Mouse (Mus musculus): ENCODE data around the gene Psg17. TPM values are rescaled to one million over a fixed set of nuclear protein-coding genes. Genes with fewer than 3 reads are reported as not detected.

The Psg17 gene
- 0.43 TPM for polyA plus RNA-seq (2014; fragmentation: Illumina TruSeq; extraction: RNeasy Lipid Tissue Mini Kit (QIAGEN cat#74804))

DNA sequence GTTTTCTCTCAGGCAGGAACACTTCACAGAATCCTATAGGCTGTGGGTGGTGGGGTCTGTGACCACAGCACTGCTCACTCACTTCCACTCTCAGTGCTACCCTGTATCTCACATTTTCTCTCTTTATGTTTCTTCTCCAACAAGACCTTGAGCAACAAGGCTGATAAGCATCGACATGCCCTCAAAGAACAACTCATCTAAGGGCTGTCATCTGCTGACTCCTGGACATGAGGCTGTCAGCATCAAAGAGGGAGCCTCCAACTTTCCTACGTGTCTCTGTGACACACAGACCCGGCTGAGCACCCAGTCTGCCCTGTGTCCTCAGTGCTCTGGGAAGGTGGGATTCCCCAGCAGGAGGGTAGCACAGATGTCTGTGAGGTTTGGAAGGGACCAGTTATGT is at the start of gene Psg17:
Psg17 (minus strand) TSS at position 101 of the 400 bp plus-strand sequence.

DNA sequence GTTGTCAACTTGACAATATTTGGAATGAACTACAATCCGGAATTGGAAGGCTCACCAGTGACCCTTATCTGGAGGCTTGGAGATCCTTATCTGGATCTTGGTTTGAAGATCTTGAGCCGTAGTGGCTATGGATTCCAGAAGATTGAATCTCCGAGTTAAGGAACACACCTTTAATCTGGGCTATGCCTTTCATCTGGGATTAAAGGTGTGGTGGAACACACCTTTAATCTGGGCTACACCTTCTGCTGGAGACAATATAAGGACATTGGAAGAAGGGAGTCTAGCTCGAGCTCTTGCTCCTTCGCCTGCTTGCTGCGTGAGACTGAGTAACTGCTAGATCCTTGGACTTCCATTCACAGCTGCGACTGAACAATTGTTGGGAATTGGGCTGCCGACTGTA is 49.6 kb upstream of the Psg17 start, which contains the start of gene Pglyrp1:
Pglyrp1 (plus strand) TSS at position 301 of the 400 bp plus-strand sequence.

DNA sequence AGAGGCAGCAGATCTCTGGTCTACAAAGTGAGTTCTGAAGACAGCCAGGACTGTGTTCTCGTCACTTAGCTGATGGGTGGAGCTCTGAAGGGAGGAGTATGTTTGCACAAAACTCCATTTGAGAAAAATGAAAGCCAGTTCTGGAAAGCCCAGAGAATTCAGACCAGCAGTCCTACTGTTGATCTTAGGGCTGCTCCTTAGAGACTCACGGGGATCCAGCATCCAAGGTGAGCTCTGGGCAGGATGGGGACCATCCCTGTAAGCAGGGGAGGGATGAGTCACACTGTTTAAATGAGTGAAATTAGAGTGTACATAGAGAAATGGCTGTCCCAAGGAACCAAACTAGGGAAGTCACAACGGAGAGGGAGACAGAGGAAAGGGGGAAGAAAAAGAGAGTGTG is 18.5 kb upstream of the Psg17 start, which contains the start of gene Mill2:
Mill2 (plus strand) TSS at position 102 of the 400 bp plus-strand sequence.

DNA sequence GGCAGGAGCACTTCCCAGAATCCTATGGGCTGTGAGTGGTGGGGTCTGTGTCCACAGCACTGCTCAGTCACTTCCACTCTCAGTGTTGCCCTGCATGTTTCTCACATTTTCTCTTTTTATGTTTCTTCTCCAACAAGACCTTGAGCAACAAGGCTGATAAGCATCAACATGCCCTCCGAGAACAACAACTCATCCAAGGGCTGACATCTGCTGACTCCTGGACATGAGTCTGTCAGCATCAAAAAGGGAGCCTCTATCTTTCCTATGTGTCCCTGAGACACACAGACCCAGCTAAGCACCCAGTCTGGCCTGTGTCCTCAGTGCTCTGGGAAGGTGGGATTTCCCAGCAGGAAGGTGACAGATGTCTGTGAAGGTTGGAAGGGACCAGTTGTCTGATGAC is 23.0 kb downstream of the Psg17 start, which contains the start of gene Psg19:
Psg19 (minus strand) TSS at position 101 of the 400 bp plus-strand sequence.

Other genes starting within 250 kb of the Psg17 start
- not detected for gene Psg23, start 205.1 kb downstream of the Psg17 start, polyA plus RNA-seq (2014; fragmentation: Illumina TruSeq; extraction: RNeasy Lipid Tissue Mini Kit (QIAGEN cat#74804))
- not detected for gene Psg21, start 164.9 kb downstream of the Psg17 start, polyA plus RNA-seq (2014; fragmentation: Illumina TruSeq; extraction: RNeasy Lipid Tissue Mini Kit (QIAGEN cat#74804))
- not detected for gene Psg20, start 135.4 kb downstream of the Psg17 start, polyA plus RNA-seq (2014; fragmentation: Illumina TruSeq; extraction: RNeasy Lipid Tissue Mini Kit (QIAGEN cat#74804))
- not detected for gene Psg22, start 103.5 kb downstream of the Psg17 start, polyA plus RNA-seq (2014; fragmentation: Illumina TruSeq; extraction: RNeasy Lipid Tissue Mini Kit (QIAGEN cat#74804))
- gene Psg19, start 23.1 kb downstream of the Psg17 start, polyA plus RNA-seq (2014; fragmentation: Illumina TruSeq; extraction: RNeasy Lipid Tissue Mini Kit (QIAGEN cat#74804)) = not detected
- gene Mill2, start 18.4 kb upstream of the Psg17 start, polyA plus RNA-seq (2014; fragmentation: Illumina TruSeq; extraction: RNeasy Lipid Tissue Mini Kit (QIAGEN cat#74804)) = 9.1 TPM
- gene Pglyrp1, start 49.7 kb upstream of the Psg17 start, polyA plus RNA-seq (2014; fragmentation: Illumina TruSeq; extraction: RNeasy Lipid Tissue Mini Kit (QIAGEN cat#74804)) = not detected
- 2.3 TPM for gene Ccdc61, start 88.8 kb upstream of the Psg17 start, polyA plus RNA-seq (2014; fragmentation: Illumina TruSeq; extraction: RNeasy Lipid Tissue Mini Kit (QIAGEN cat#74804))
- gene Nova2, start 104.3 kb upstream of the Psg17 start, polyA plus RNA-seq (2014; fragmentation: Illumina TruSeq; extraction: RNeasy Lipid Tissue Mini Kit (QIAGEN cat#74804)) = 0.34 TPM
- gene Nanos2, start 165.8 kb upstream of the Psg17 start, polyA plus RNA-seq (2014; fragmentation: Illumina TruSeq; extraction: RNeasy Lipid Tissue Mini Kit (QIAGEN cat#74804)) = 0.48 TPM
- gene Mypop, start 169.6 kb upstream of the Psg17 start, polyA plus RNA-seq (2014; fragmentation: Illumina TruSeq; extraction: RNeasy Lipid Tissue Mini Kit (QIAGEN cat#74804)) = 0.46 TPM
- gene Irf2bp1, start 182.4 kb upstream of the Psg17 start, polyA plus RNA-seq (2014; fragmentation: Illumina TruSeq; extraction: RNeasy Lipid Tissue Mini Kit (QIAGEN cat#74804)) = 1.9 TPM
- gene Foxa3, start 201.9 kb upstream of the Psg17 start, polyA plus RNA-seq (2014; fragmentation: Illumina TruSeq; extraction: RNeasy Lipid Tissue Mini Kit (QIAGEN cat#74804)) = 1.7 TPM
- 5.5 TPM for gene Sympk, start 202.8 kb upstream of the Psg17 start, polyA plus RNA-seq (2014; fragmentation: Illumina TruSeq; extraction: RNeasy Lipid Tissue Mini Kit (QIAGEN cat#74804))
- gene Rsph6a, start 233.1 kb upstream of the Psg17 start, polyA plus RNA-seq (2014; fragmentation: Illumina TruSeq; extraction: RNeasy Lipid Tissue Mini Kit (QIAGEN cat#74804)) = not detected

Measured in ovary, adult 10 weeks (tissue).